Mouse (Mus musculus) spleen, adult 2 months (tissue): ENCODE data around the gene Cilp.

Experiments
- CTCF ChIP-seq: fragments of 200-500 bp; IDR thresholded peaks from 2 replicates; pipeline ENCODE4 v1.5.1; 2011; ENCODE audit warnings: mild to moderate bottlenecking, inconsistent platforms; ENCODE audit not compliant: insufficient read depth, insufficient read length, insufficient replicate concordance; ENCODE audit errors: extremely low read depth
- POLR2A ChIP-seq: fragments of 200-500 bp; IDR thresholded peaks from 2 replicates; pipeline ENCODE4 v1.6.1; 2011; ENCODE audit warnings: low read depth, low read length, inconsistent platforms

- no peak for TF ChIP-seq CTCF
- TF ChIP-seq POLR2A: no peak
These were observed 32.1 kb downstream of the Cilp start for GRCm38 (mm10) chr9:65297056-65297455.
